Mouse (Mus musculus) kidney, postnatal 25 days (tissue): ENCODE data around the gene Ipo8.

Experiments used
- DNase-seq, 2 experiments: peaks; one replicate each; pipeline ENCODE4 v3.0.0; 2021; ENCODE audit warnings: mixed read lengths in 2 of 2

Ipo8 gene

GRCm38 (mm10) chr6:148751400-148751799 is 79.9 kb downstream of the Ipo8 start:
- DNase-seq, result no peak

GRCm38 (mm10) chr6:148750183-148750582 is 81.1 kb downstream of the Ipo8 start:
- no peak for DNase-seq

- DNase-seq, result no peak
Observed at GRCm38 (mm10) chr6:148740521-148741226, 90.6 kb downstream of the Ipo8 start.

GRCm38 (mm10) chr6:148736390-148736789 is 94.9 kb downstream of the Ipo8 start:
- no peak for DNase-seq

GRCm38 (mm10) chr6:148734012-148734411 is 97.3 kb downstream of the Ipo8 start:
- DNase-seq, result peak in 1 of 2 experiments; percentile 37

- no peak for DNase-seq
Observed at GRCm38 (mm10) chr6:148732920-148733319, 98.3 kb downstream of the Ipo8 start.

GRCm38 (mm10) chr6:148728571-148728970 is 102.7 kb downstream of the Ipo8 start:
- DNase-seq, result no peak

GRCm38 (mm10) chr6:148727871-148728524 is 103.3 kb downstream of the Ipo8 start:
- no peak for DNase-seq

GRCm38 (mm10) chr6:148724453-148724852 is 106.8 kb downstream of the Ipo8 start:
- DNase-seq, result no peak
